Mouse (Mus musculus): ENCODE data around the gene Poglut1.

The Poglut1 gene

GRCm38 (mm10) chr16:38549479-38550396, at the start of gene Poglut1:
Gene Poglut1 (minus strand): TSS chr16:38550258.
- DNase-seq (ENCODE audit: low spot score in 2 of 2), result peak; percentile 60 to 68

DNA sequence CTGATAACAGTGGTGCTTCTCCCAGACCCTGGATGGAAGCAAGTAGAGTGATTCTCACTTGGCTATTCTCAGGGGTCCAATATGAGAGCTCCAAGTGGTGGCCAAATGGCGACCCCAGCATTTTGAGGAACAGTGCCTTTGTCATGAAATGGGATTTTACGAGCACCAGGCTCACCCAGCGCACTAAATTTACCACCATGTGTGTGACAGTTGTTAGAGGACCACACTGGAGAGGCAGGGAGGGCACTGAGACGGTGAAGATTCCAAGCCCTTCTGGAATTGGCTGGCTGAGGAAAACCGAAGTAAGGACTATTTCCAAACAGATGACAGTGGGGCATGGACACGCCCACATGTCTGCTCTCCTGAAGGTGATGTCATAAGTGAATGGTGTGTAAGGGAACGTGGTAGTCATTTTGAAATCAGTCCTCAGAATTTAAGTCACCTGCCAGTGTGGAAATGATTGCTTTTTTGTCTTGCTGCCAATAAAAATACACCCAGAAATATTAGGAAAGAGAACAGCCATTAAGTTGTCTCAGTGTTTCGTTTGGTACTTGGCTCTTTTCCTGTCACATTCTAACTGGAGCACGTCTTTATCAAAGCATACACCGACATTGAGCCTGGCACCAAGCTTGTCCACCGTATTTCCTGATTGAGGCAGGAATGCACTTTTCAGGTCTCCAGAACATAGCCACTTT, 49.1 kb upstream of the Poglut1 start:
- no peak for DNase-seq (ENCODE audit: low spot score in 2 of 2)

GRCm38 (mm10) chr16:38596651-38597050, 46.6 kb upstream of the Poglut1 start:
- no peak for DNase-seq (ENCODE audit: low spot score in 2 of 2)

DNA sequence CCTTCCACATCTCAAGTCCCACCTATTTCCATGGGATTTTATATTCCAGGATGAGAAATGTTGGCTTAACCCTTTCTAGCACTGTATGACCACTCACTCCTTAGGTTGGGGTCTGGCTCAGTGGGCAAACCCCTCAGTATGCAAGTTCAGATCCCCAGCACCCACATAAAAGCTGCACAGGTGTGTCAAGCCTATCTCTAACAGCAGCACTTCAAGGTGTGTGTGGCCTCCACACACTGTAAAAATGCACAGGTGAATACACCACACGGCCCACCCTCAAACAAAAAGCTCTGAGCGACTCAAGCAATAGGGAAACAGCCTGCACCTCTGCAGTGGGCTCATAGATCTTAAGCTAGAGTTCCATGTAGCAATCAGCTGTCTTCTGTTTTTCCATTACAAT, 46.0 kb upstream of the Poglut1 start:
- DNase-seq (ENCODE audit: low spot score in 2 of 2), result no peak

DNA sequence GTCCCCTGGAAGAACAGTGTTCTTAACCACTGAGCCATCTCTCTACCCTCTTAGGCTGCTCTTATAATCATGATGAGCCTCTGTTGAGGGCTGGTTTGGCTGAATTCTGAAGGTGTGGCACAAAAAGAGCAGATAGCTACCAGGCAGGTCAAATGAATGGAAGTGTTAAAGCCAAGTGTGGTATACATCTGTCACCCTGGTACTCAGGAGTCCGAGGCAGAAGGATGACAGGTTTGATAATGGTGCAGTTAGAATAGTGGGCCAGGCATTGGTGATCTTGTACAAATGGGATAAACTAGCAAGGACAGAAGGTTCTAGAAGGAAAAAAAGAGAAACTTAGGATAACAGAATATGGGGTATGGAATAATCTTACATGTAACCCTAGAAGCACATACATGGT, 44.4 kb upstream of the Poglut1 start:
- no peak for DNase-seq (ENCODE audit: low spot score in 2 of 2)

GRCm38 (mm10) chr16:38592946-38593345, 42.9 kb upstream of the Poglut1 start:
- DNase-seq (ENCODE audit: low spot score in 2 of 2), result no peak

- DNase-seq (ENCODE audit: low spot score in 2 of 2), result no peak
These were observed 42.1 kb upstream of the Poglut1 start for GRCm38 (mm10) chr16:38592026-38592678.

DNA sequence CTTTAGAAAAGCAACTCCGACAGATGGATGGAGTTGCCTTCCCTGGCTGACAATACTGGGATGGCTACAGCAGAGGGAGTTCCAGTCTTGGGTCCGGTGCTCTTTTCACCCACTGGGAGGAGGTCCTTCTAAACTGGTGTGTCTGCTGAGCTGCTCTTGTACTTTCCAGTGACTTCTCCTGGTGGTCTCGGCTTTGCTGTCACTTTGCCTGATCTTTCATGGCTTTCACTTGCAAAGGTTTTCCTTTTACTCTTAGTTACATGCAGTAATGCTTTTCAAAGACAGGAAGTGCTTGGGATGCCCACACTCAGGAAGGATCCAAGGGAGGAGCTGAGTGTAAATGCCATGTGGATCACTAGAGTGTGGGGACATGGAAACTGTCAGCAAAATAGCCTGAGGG, 41.4 kb upstream of the Poglut1 start:
- no peak for DNase-seq (ENCODE audit: low spot score in 2 of 2)

- no peak for DNase-seq (ENCODE audit: low spot score in 2 of 2)
These were observed 37.5 kb upstream of the Poglut1 start for GRCm38 (mm10) chr16:38587572-38587971.

DNA sequence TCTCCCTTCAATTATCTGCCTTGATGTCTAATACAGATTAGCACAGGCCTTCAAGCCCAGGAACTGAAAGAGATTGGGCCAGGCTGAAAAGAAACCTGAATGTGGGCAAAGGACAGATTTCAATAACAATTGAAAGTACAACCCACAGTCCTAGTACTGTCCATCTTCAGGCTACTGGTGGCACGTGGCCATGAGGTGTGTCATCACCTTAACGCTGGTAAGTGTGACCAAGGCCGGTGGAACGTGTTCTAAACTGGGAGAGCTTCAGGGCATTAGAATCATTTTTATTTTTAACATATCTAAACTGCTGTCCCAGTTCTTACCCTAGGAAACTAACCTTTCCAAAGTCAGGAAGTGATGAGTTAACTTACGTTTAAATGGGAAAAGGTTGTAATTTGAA, 37.1 kb upstream of the Poglut1 start:
- DNase-seq (ENCODE audit: low spot score in 2 of 2), result no peak

GRCm38 (mm10) chr16:38585186-38585585, 35.1 kb upstream of the Poglut1 start:
- no peak for DNase-seq (ENCODE audit: low spot score in 2 of 2)

GRCm38 (mm10) chr16:38584761-38585160, 34.7 kb upstream of the Poglut1 start:
- DNase-seq (ENCODE audit: low spot score in 2 of 2), result no peak

- DNase-seq (ENCODE audit: low spot score in 2 of 2), result no peak
These were observed 21.4 kb upstream of the Poglut1 start for GRCm38 (mm10) chr16:38571481-38571880.

GRCm38 (mm10) chr16:38568192-38568591, 18.1 kb upstream of the Poglut1 start:
- no peak for DNase-seq (ENCODE audit: low spot score in 2 of 2)

DNA sequence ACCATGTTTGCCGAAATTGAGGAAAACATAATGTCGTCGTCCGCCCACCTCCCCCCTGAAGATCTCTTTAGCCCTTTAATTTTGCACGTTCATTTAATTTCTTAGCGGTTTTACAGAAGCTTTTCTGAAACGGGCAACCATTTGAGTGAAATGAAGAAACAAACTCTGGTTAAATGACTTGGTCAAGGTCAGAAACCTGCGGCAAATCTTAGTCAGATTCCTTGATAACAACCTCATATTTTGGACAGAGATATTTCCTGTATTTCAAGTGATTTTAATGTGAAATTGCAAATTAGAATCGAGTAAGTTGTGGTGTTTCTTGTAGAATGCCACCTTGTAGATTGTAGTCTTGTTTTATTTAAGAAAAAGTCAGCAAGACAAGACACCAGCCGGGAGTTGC, 13.5 kb upstream of the Poglut1 start:
- DNase-seq (ENCODE audit: low spot score in 2 of 2), result no peak

DNA sequence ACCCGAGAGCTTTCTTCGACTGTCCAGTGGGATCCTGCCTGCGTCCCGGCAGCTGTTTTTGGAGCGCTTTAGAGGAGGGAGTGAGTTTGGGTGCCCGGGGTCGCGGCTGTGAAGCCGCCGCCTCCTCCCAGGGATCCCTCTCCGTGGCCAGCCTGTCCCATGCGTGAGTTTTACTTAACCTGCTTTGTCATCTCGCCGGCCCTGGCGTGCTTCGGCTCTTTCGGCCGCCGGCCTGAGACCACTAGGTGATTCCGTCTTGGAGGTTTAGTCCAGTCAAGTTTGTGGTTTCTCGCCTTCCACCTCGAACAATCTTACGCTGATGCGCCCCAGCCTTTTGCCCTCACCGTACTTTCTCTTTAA, 12.9 kb upstream of the Poglut1 start:
- DNase-seq (ENCODE audit: low spot score in 2 of 2), result no peak

DNA sequence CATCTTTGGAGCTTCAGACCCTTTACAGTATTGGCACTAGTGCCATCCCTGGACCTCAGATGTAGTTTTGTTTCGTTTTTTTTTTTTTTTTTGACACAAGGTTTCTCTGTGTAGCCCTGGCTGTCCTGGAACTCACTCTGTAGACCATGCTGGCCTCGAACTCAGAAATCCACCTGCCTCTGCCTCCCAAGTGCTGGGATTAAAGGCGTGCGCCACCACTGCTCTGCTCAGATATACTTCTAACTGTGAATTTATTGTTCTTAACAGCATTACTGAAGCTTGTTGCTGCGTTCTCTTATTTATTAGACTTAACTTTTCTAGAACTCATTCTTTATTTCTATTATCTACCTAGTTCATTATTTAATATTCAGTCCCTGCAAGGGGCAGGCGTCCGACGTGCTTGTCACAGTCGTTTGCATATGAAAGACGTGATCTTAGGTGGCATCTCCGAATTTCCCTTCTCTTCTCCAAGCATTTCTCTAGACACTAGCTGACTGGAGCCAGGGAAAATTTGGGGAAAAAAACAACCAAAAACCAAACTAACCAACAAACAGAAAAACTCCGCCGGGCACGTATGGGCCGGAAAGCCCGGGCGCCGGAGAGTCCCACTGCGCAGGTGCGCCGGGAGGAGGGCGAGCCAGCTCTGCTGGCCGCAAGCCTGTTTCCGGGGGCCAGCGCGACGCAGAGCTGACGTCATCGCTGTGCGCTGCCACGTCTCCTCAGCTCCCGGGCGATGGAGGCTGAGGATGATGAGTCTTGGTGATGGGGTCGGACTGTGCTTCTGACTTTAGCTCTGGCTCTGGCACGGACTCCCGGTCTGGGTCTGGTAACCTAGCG, 12.3 kb upstream of the Poglut1 start:
- DNase-seq (ENCODE audit: low spot score in 2 of 2), result peak; percentile 93

DNA sequence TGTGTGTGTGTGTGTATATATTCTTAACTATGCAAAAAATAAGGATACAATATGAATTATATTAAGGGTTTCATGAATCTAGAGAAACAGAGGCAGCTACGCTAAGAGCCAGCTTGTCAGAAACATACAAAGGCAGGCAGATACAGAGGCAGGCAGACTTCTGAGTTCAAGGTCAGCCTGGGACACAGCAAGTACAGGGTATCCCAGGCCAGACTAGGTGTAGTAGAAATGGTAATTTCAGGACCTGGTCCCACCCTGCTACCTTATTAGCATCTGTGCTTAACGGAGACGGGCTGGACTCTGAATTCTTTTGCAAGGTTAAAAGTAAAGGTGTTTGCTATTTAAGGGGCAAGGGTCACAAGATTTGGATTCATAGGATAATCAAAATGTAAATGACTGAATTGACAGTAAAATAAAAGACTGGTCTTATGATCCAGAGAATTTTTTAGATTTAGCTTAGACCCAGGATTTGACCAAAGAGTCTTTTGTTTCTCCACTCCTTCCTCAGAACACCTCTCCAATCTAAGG, 8.2 kb upstream of the Poglut1 start, which contains the start of gene Tmem39a:
Tmem39a (plus strand) TSS at position 478 of the 528 bp plus-strand sequence.
- no peak for DNase-seq (ENCODE audit: low spot score in 2 of 2)

GRCm38 (mm10) chr16:38555988-38556387, 5.9 kb upstream of the Poglut1 start:
- no peak for DNase-seq (ENCODE audit: low spot score in 2 of 2)

- no peak for DNase-seq (ENCODE audit: low spot score in 2 of 2)
These were observed 2.1 kb downstream of the Poglut1 start for GRCm38 (mm10) chr16:38548000-38548399.

DNA sequence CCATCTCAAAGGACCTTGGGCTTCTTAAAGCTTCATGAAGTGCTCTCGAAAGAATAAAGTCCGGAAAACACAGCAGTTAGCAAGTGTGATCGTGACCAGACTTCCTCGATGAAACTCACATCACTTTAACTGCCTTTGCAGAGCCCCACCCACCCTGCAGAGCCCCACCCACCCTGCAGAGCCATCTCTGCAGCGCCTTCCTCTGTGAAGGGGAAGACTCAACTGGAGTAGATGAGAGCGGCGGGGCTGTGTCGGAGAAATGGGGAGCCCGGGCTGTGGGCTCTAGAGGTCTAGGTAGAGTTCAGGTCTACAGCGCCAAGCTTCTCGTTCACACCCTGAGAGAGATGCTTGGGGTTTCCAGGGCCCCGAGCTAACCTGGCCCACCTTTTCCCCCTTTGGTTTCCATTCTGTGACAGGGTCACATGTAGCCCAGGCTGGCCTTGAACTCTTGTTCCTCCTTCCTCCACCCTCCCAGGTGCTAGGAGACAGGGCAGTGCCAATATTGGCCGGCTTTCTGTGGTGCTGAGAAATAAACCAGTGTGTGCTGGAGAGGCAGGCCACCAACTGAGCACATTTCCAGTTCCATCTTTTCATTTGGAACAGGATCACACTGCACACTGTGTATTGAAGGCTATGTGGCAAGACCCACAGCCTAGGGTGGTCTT, 11.2 kb downstream of the Poglut1 start:
- DNase-seq (ENCODE audit: low spot score in 2 of 2), result no peak

Measured in spleen, postnatal 36 days (tissue).